Mouse (Mus musculus): Measurements from ENCODE around the gene Tmtc2. TPM values are rescaled to one million over a fixed set of nuclear protein-coding genes. Genes with fewer than 3 reads are reported as not detected.
A peak's percentile ranks its signal among the peaks of the same experiment; 100 is the strongest.
"Not testable (repeated sequence)": the region's sequence is repeated elsewhere in the genome, so short reads cannot be mapped to it uniquely, and the experiment has no call there.

Tmtc2 gene
- total RNA-seq, 2 experiments from 2014 or later: 2.4 to 3.5 TPM

DNA sequence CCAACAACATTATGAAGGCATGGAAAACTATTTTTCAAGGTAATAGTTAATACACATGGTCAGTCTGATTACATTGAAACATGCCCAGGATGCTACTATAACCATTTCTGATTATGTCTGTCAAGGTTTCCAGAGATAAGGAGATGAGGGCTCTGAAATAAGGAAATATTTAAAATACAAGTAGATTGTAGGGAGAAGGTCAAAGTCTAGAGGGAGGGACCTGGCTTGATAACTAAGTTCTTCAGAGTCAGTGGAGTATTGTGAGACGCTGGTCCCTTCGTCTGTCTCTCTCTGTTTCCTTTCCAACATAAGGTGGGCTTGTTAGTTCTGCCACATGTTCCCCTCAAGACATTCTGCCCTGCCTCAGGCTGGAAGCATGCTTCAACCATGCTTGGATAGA is 223.9 kb downstream of the Tmtc2 start:
- no peak for DNase-seq
- intact Hi-C loops (cut with DNase I; ENCODE audit: low total_unique reads): no loop called here

DNA sequence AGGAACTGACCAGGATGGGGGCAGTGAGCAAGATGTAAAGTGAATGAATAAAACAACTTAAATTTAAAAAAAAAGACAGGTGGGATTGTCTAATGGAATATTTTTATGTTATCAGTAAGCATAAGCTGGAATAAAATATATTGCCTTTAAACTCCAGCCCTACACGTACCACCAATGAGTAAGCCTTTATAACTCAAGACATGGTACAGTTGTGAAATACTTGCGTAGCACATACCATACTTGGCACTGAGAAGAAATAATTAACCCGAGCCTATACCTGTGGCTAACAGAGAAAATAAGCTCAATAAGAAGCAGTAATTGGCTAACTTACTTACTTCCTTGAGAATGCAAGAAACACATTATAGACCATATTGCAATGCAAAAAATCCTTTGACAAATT is 228.3 kb downstream of the Tmtc2 start:
- DNase-seq: no peak
- intact Hi-C loops (cut with DNase I; ENCODE audit: low total_unique reads): no loop called here

GRCm38 (mm10) chr10:105332856-105333255 is 241.4 kb downstream of the Tmtc2 start:
- DNase-seq: no peak
- intact Hi-C loops (cut with DNase I; ENCODE audit: low total_unique reads): no loop called here

DNA sequence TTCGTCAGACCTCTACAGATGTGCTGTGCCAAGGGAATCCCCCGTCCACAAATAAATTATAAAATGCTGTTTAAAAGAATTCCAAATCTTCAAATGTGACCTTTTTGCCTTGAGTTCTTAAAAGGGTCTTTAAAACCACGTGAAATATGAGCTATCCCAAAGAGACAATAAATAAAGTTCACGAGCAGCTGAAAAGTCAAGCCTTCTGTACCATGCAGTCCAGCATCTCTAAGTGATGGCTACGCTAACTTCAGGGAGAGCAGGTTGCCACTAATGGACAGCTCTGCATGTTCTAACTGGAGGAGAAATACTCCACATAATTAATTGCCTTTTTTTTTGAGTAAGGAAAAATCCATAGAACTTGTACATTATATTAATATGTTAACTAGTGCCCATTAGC is 243.9 kb downstream of the Tmtc2 start:
- no peak for DNase-seq
- intact Hi-C loops (cut with DNase I; ENCODE audit: low total_unique reads): no loop called here

DNA sequence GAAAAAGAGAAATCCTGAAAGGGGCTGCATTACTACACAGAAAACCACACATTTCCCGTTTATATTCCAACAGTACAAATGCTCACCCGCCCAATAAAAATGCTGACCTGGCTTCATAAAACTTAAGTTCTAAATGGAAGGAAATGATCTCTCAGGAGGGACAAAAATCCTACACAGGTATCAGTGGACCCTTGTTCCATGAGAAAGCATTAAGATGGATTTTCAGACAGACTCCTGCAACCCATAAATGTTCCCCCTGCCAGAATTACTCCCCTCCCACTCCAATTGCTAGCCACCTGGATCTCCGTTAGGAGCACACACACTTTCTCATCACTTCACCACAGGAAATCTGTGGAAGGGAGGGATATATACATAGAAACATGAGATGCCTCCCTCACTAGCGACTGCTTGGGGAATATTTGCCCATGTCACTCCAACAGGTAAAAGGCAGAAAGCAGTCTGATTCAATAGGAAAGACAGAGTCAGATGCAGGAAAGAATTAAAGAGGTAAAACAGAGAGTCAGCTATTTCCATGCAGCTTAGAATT is 250.5 kb downstream of the Tmtc2 start:
- intact Hi-C loops (cut with DNase I; ENCODE audit: low total_unique reads): no loop called here
- DNase-seq: no peak

- intact Hi-C loops (cut with DNase I; ENCODE audit: low total_unique reads): no loop called here
- DNase-seq: no peak
These were observed 254.8 kb downstream of the Tmtc2 start for GRCm38 (mm10) chr10:105319299-105320057.

DNA sequence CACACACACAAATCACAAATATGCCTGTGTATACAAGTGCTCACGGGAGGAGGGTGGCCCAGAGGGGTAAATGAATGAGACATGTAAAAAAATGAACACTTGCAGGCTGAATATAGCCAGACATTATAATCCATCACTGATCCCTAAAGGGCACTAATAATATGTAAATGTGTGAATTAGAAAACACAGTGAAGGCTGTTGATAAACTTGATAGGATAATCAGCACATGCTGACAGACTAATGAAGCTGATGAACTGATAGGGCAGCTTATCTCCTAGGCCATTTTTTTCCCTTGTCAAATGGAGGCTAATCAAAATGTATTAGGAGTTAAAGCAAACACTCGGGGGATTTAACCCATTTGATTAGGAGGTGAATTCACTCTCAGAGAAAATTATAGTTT is 255.4 kb downstream of the Tmtc2 start:
- intact Hi-C loops (cut with DNase I; ENCODE audit: low total_unique reads): no loop called here

GRCm38 (mm10) chr10:105312986-105313385 is 261.3 kb downstream of the Tmtc2 start:
- no peak for DNase-seq
- intact Hi-C loops (cut with DNase I; ENCODE audit: low total_unique reads): no loop called here

More for the DNA sequence above, 255.4 kb downstream of the Tmtc2 start:
- no peak for DNase-seq

DNA sequence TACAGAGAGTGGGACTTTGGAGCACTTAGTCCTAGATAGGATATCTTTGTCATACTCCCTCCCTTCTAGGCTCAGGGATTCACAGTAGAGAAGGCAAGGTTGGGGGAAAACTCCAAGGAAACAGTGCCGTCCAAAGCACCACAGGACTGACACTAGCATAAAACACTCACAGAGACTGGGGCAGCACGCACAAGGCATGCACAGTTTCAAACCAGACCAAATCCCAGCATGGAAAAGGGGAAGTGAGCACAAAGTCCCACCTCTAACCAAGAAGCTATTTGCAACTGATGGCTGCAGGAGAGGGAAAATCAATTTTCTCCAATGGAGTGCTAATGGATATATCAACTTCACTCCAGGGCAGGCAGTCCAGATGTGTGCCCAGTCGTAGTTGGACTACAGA is 276.7 kb downstream of the Tmtc2 start:
- no peak for DNase-seq
- intact Hi-C loops (cut with DNase I; ENCODE audit: low total_unique reads): no loop called here

DNA sequence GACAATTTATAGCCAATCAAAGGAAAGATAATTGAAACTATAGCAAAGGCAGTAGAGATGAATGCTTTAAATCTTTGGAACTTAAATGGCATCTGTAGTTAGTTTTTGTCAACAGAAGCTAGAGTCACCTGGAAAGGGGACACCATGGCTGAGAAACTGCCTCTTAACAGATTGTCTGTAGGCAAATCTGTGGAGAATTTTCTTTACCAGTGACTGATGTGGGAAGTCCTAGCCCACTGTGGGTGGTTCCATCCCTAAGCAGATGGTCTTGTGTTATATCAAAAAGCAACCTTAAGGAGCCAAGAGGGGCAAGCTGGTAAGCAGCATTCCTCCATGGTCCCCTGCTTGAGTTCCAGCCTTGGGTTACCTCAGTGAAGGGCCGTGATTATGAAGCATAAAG is 281.3 kb downstream of the Tmtc2 start:
- intact Hi-C loops (cut with DNase I; ENCODE audit: low total_unique reads): no loop called here
- no peak for DNase-seq

DNA sequence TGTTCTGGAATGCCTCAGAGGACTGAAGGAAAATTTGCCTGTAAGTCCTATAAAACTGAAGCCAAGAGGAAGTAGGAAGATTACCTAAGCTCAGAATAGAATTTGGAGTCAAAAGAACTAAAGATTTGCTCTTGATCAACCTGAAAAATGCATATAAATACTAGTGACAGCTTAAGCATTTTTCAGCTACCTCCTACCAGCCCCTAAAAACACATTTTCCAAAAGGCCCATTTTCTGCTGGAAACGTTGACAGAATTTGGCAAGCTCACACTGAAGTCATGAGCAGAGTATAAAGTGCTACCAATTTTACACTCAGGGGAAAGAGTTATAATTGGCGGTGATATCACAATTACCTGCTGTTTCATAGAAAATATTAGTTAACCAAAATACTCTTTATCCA is 285.8 kb downstream of the Tmtc2 start:
- no peak for DNase-seq
- intact Hi-C loops (cut with DNase I; ENCODE audit: low total_unique reads): no loop called here

DNA sequence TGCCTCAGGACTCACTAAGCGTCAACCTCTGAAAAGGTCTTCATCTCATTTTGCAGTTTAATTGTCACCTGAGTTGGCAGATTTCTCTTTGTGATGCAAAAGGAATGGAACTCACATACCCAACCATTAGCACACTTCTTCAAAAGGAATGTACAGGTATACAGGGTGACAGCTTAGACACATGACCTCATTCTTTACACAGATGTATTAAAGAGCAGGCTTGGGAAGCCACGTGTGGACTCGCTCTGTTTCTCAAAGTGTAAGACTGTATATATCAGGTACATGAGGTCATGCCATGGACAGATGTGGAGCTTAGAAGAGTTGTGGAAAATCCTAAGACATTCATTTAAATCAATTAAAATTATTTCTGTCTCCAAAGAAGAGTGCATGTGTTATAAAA is 286.7 kb downstream of the Tmtc2 start:
- intact Hi-C loops (cut with DNase I; ENCODE audit: low total_unique reads): no loop called here

DNA sequence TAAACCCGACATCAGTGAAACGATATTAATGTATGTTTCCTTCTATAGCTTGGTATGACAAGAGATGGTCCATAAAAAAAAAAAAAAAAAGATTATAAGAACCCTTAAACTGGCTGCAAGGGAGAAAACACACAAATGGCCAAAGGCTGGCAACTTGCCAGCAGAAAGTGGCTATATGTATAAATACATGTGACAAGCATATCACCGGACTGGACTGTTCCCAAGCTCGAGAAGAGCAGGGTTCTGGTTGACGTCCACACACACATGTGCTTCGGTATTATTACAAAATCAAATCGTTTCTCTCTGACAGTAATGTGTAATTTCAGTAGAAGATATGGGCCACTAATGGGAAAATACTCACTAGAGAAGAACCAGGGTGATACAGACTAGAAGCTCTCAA is 287.2 kb downstream of the Tmtc2 start:
- intact Hi-C loops (cut with DNase I; ENCODE audit: low total_unique reads): no loop called here
- DNase-seq: peak; percentile 4

More for the DNA sequence above, 286.7 kb downstream of the Tmtc2 start:
- no peak for DNase-seq

DNA sequence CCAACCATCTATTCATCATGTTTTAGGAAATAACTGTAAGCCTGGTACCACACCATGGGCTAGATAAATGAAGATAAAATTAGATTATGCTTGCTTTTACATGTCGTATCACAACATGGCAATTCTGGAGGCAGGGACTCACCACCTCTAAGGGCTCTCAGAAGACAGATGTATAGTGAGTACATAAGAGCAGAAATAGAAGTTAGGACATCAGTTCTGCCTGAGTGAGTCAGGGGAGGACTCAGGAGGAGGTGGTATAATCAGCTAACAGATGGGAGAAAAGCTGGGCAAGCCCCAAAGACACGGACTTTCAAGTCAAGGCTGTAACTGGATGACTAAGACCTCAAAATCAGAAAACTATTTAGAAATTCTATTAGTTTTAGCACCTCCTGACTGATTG is 288.0 kb downstream of the Tmtc2 start:
- intact Hi-C loops (cut with DNase I; ENCODE audit: low total_unique reads): no loop called here
- DNase-seq: no peak

GRCm38 (mm10) chr10:105284171-105284570 is 290.1 kb downstream of the Tmtc2 start:
- peak; percentile 43 for DNase-seq
- intact Hi-C loops (cut with DNase I; ENCODE audit: low total_unique reads): no loop called here

- DNase-seq: peak; percentile 8
- intact Hi-C loops (cut with DNase I; ENCODE audit: low total_unique reads): no loop called here
These were observed 293.3 kb downstream of the Tmtc2 start for GRCm38 (mm10) chr10:105280933-105281332.

DNA sequence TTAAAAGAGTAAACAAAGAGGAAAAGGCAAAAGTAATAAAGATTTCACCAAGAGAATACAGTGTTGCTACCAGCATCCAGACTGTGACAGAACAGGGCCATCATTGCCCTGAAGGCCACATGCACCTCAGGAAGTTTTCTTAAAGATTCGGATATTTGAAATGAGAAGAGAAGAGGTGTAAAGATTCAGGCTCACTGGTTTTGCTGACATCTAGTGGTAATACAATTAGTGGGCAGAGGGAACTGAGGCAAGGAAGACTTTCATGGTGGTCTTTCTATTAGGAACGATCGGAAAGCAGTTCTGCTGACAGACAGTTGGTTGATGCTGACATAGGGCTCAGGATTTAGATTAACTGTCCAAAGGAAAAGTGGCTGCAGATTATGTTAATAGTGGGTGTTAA is 314.2 kb downstream of the Tmtc2 start:
- DNase-seq: no peak
- intact Hi-C loops (cut with DNase I; ENCODE audit: low total_unique reads): no loop called here

- DNase-seq: peak; percentile 50
- intact Hi-C loops (cut with DNase I; ENCODE audit: low total_unique reads): not testable (repeated sequence)
These were observed 336.0 kb downstream of the Tmtc2 start for GRCm38 (mm10) chr10:105238291-105238690.

GRCm38 (mm10) chr10:105232864-105233263 is 341.4 kb downstream of the Tmtc2 start:
- intact Hi-C loops (cut with DNase I; ENCODE audit: low total_unique reads): no loop called here
- DNase-seq: no peak

GRCm38 (mm10) chr10:105230416-105230815 is 343.8 kb downstream of the Tmtc2 start:
- intact Hi-C loops (cut with DNase I; ENCODE audit: low total_unique reads): no loop called here
- no peak for DNase-seq

DNA sequence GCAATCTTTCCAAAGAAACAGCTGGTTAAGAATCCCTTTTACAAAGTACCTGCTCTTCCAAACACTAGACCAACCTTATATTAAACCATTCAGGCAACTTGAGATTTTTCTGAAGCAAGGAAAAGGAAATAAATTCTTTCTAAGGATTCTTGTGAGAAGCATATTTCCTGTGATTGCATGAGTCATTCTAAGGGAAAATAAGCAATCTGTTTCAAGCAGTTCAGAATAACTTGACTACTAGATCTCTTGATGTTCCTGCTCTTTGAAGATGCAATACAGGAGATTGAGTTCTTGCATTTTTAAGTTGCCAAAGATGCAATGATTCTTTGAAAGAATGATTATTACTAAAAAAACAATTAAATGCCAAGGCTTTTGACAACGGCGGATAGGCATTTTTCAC is 345.6 kb downstream of the Tmtc2 start:
- DNase-seq: no peak
- intact Hi-C loops (cut with DNase I; ENCODE audit: low total_unique reads): no loop called here

- no peak for DNase-seq
- intact Hi-C loops (cut with DNase I; ENCODE audit: low total_unique reads): no loop called here
These were observed 346.6 kb downstream of the Tmtc2 start for GRCm38 (mm10) chr10:105227631-105228030.

Data from gastrocnemius, postnatal 14 days (tissue).